Mouse (Mus musculus): ENCODE measurements at regions not wholly inside any gene's neighbourhood (a gene's known extent, or its start where the extent isn't known, plus 50 kb on each side); places are given as distances from the start of the nearest gene placed in this dataset.

- DNase-seq (ENCODE audit: low spot score): no peak
Observed at GRCm38 (mm10) chr4:82234443-82234842, 471.1 kb downstream of the Nfib start.

GRCm38 (mm10) chr4:82226197-82227119 lies 479.1 kb downstream of the Nfib start:
- DNase-seq (ENCODE audit: low spot score): no peak

GRCm38 (mm10) chr4:82220724-82221123 lies 484.8 kb downstream of the Nfib start:
- no peak for DNase-seq (ENCODE audit: low spot score)

- DNase-seq (ENCODE audit: low spot score): no peak
Observed at GRCm38 (mm10) chr4:82220120-82220714, 485.3 kb downstream of the Nfib start.

- DNase-seq (ENCODE audit: low spot score): no peak
Observed at GRCm38 (mm10) chr4:82218616-82219015, 486.9 kb downstream of the Nfib start.

- DNase-seq (ENCODE audit: low spot score): no peak
Observed at GRCm38 (mm10) chr4:82207031-82207430, 498.5 kb downstream of the Nfib start.

GRCm38 (mm10) chr4:82200306-82200705 lies 505.2 kb downstream of the Nfib start:
- no peak for DNase-seq (ENCODE audit: low spot score)

- DNase-seq (ENCODE audit: low spot score): no peak
Observed at GRCm38 (mm10) chr4:82199118-82199517, 506.4 kb downstream of the Nfib start.

- no peak for DNase-seq (ENCODE audit: low spot score)
Observed at GRCm38 (mm10) chr4:82197611-82198010, 507.9 kb downstream of the Nfib start.

GRCm38 (mm10) chr4:82196024-82196647 lies 509.4 kb downstream of the Nfib start:
- DNase-seq (ENCODE audit: low spot score): no peak

- DNase-seq (ENCODE audit: low spot score): no peak
Observed at GRCm38 (mm10) chr4:82193905-82194304, 511.6 kb downstream of the Nfib start.

- DNase-seq (ENCODE audit: low spot score): no peak
Observed at GRCm38 (mm10) chr4:82186892-82187291, 518.7 kb downstream of the Nfib start.

GRCm38 (mm10) chr4:82183974-82184373 lies 521.6 kb downstream of the Nfib start:
- DNase-seq (ENCODE audit: low spot score): no peak

- DNase-seq (ENCODE audit: low spot score): no peak
Observed at GRCm38 (mm10) chr4:82178112-82178511, 527.4 kb downstream of the Nfib start.

GRCm38 (mm10) chr4:82176723-82177122 lies 528.8 kb downstream of the Nfib start:
- no peak for DNase-seq (ENCODE audit: low spot score)

GRCm38 (mm10) chr4:82173461-82174085 lies 532.0 kb downstream of the Nfib start:
- DNase-seq (ENCODE audit: low spot score): no peak

GRCm38 (mm10) chr4:82170930-82171329 lies 534.6 kb downstream of the Nfib start:
- DNase-seq (ENCODE audit: low spot score): no peak

GRCm38 (mm10) chr4:82168032-82168431 lies 537.5 kb downstream of the Nfib start:
- no peak for DNase-seq (ENCODE audit: low spot score)

- no peak for DNase-seq (ENCODE audit: low spot score)
Observed at GRCm38 (mm10) chr4:82167396-82167795, 538.2 kb downstream of the Nfib start.

GRCm38 (mm10) chr4:82166826-82167225 lies 538.7 kb downstream of the Nfib start:
- no peak for DNase-seq (ENCODE audit: low spot score)

- no peak for DNase-seq (ENCODE audit: low spot score)
Observed at GRCm38 (mm10) chr4:82166087-82166486, 539.5 kb downstream of the Nfib start.

GRCm38 (mm10) chr4:82164058-82164457 lies 541.5 kb downstream of the Nfib start:
- no peak for DNase-seq (ENCODE audit: low spot score)
